Mouse (Mus musculus) embryonic facial prominence, embryonic 15.5 days (tissue): Measurements from ENCODE around the gene Pagr1a. TPM values are rescaled to one million over a fixed set of nuclear protein-coding genes. Genes with fewer than 3 reads are reported as not detected.

Experiments used
- ATAC-seq: fragments of 200-750 bp; cut with Nextera tagmentation; 2 replicates; pipeline ENCODE4 v1.8.0; 2017; ENCODE audit warnings: low read depth, moderate TSS enrichment; ENCODE audit not compliant: insufficient number of reproducible peaks, low FRiP score, low TSS enrichment
- H3K27ac ChIP-seq: fragments of 300-500 bp; sonication (generic); replicated peaks from 2 replicates; pipeline ENCODE4 v1.5.1; 2015; ENCODE audit warnings: mild to moderate bottlenecking, inconsistent platforms
- H3K27me3 ChIP-seq: fragments of 300-500 bp; sonication (generic); 2 replicates; pipeline ENCODE4 v1.6.1; 2015; ENCODE audit warnings: inconsistent platforms
- H3K36me3 ChIP-seq: fragments of 300-500 bp; sonication (generic); 2 replicates; pipeline ENCODE4 v1.6.1; 2015; ENCODE audit warnings: mild to moderate bottlenecking, inconsistent platforms
- H3K4me1 ChIP-seq: fragments of 300-500 bp; sonication (generic); 2 replicates; pipeline ENCODE4 v1.6.1; 2015; ENCODE audit warnings: inconsistent platforms
- H3K4me2 ChIP-seq: fragments of 300-500 bp; sonication (generic); replicated peaks from 2 replicates; pipeline ENCODE4 v1.6.1; 2015; ENCODE audit warnings: mild to moderate bottlenecking, inconsistent platforms
- H3K4me3 ChIP-seq: fragments of 300-500 bp; sonication (generic); replicated peaks from 2 replicates; pipeline ENCODE4 v1.5.1; 2015; ENCODE audit warnings: mild to moderate bottlenecking, inconsistent platforms
- H3K9ac ChIP-seq: fragments of 300-500 bp; sonication (generic); 2 replicates; pipeline ENCODE4 v1.6.1; 2015; ENCODE audit warnings: inconsistent platforms
- H3K9me3 ChIP-seq: fragments of 300-500 bp; sonication (generic); replicated peaks from 2 replicates; pipeline ENCODE4 v1.6.1; 2016; ENCODE audit warnings: inconsistent platforms
- WGBS: fragments of 180-500 bp; shearing (Covaris S2); methylation state at CpG from one replicate; pipeline ENCODE4 v1.1.7; 2015; 5-methylcytosine and 5-hydroxymethylcytosine counted together
- polyA plus RNA-seq: library from polyadenylated mRNA; unstranded; fragments of >200 nt; fragmentation: Nextera tagmentation; extraction: Ambion mirVana; gene quantifications from 2 replicates; pipeline ENCODE4 v1.2.1, GENCODE M21; 2015

Gene Pagr1a
- polyA plus RNA-seq, 1 experiment from 2014 or later: 73.0 TPM

DNA sequence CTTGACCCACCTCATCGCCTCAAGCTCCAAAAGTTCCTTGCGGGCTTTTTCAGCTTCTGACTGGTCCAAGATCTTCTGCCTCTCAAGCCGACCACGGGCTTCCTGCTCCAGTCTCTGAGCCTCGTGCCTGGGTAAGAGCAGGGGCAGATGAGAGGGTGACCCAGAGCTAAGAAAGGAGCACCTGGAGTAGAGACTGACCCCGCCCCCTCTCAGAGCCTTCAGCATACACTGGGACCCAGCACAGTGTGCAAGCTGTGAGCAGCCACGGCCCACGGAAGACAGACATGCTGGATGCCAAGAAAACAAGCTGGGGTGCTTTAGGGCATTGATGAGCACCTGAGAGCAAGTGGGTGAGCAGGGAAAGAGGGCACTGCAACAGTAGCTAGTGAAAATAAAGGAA is 28.3 kb downstream of the Pagr1a start:
- Histone ChIP-seq H3K9me3 (no peaks in the 10 kb centered on the region), H3K4me1 (no peaks in the 10 kb centered on the region), H3K36me3 (no peaks in the 10 kb centered on the region), H3K9ac (no peak overlapping the region), H3K27ac (no peak overlapping the region), H3K27me3 (no peaks in the 10 kb centered on the region), H3K4me2 (no peak overlapping the region), H3K4me3 (no peak overlapping the region)
- ATAC-seq: no peak
- 70% methylated on average over 8 of the region's 8 CpGs for WGBS

- Histone ChIP-seq H3K36me3 (no peaks in the 10 kb centered on the region; the same call in 1 of the 2 replicates), H3K4me2 (no peak overlapping the region), H3K27me3 (no peaks in the 10 kb centered on the region), H3K27ac (no peak overlapping the region), H3K9me3 (no peaks in the 10 kb centered on the region), H3K4me1 (no peaks in the 10 kb centered on the region), H3K4me3 (no peak overlapping the region), H3K9ac (no peak overlapping the region)
- no peak for ATAC-seq
- WGBS: 34% methylated on average over 9 of the region's 9 CpGs
Measured at GRCm38 (mm10) chr7:126986319-126986718, 30.8 kb downstream of the Pagr1a start.

- no peak for ATAC-seq
- H3K4me3 ChIP-seq: no peak overlapping the region
- H3K27me3 ChIP-seq: no peaks in the 10 kb centered on the region
- no peaks in the 10 kb centered on the region for H3K4me1 ChIP-seq
- no peaks in the 10 kb centered on the region for H3K9me3 ChIP-seq
- H3K4me2 ChIP-seq: no peak overlapping the region
- H3K27ac ChIP-seq: no peak overlapping the region
- H3K9ac ChIP-seq: no peak overlapping the region
- WGBS: 65% methylated on average over 10 of the region's 10 CpGs
- H3K36me3 ChIP-seq: peaks cover 12% of the 10 kb centered on the region
Measured at GRCm38 (mm10) chr7:126984667-126985444, 32.3 kb downstream of the Pagr1a start.

DNA sequence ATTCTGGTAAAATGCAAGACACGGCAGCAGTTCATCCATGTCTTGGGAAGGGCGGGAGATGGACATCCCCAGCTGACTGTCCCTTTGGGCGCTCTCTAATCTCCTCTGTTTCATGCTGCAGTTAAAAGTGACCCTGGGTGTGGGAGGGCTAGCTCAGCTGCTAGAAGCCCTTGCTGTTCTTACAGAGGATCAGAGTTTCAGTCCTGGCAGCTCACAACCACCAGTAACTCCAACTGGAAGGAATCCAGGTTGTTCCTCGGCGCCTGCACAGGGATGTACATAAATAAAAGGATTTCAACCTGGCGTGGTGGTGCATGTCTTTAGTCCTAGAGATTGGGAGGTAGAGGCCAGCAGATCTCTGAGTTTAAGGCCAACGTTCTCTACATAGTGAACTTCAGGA is 34.0 kb downstream of the Pagr1a start:
- H3K9ac ChIP-seq: no peak overlapping the region
- peaks cover 30% of the 10 kb centered on the region for H3K36me3 ChIP-seq
- no peak overlapping the region for H3K4me3 ChIP-seq
- ATAC-seq: no peak
- H3K9me3 ChIP-seq: no peaks in the 10 kb centered on the region
- 74% methylated on average over 7 of the region's 7 CpGs for WGBS
- no peak overlapping the region for H3K4me2 ChIP-seq
- H3K27ac ChIP-seq: no peak overlapping the region
- H3K4me1 ChIP-seq: 0 out of 2 replicates have a peak, but pooled peaks cover 5% of the 10 kb centered on the region
- H3K27me3 ChIP-seq: no peaks in the 10 kb centered on the region

GRCm38 (mm10) chr7:126982054-126982453 is 35.1 kb downstream of the Pagr1a start:
- ATAC-seq: no peak

GRCm38 (mm10) chr7:126981601-126982000 is 35.6 kb downstream of the Pagr1a start:
- ATAC-seq: no peak
- no peaks in the 10 kb centered on the region for H3K27me3 ChIP-seq
- H3K4me1 ChIP-seq: peaks cover 15% of the 10 kb centered on the region; the same call in 1 of the 2 replicates
- no peak overlapping the region for H3K4me2 ChIP-seq
- no peaks in the 10 kb centered on the region for H3K9me3 ChIP-seq
- no peak overlapping the region for H3K4me3 ChIP-seq
- no peak overlapping the region for H3K27ac ChIP-seq
- H3K36me3 ChIP-seq: peaks cover 33% of the 10 kb centered on the region
- H3K9ac ChIP-seq: no peak overlapping the region
- WGBS: 88% methylated on average over 2 of the region's 2 CpGs

More at GRCm38 (mm10) chr7:126982054-126982453, 35.1 kb downstream of the Pagr1a start:
- no peaks in the 10 kb centered on the region for H3K27me3 ChIP-seq
- H3K9ac ChIP-seq: no peak overlapping the region
- H3K4me3 ChIP-seq: no peak overlapping the region
- WGBS: 81% methylated on average over 4 of the region's 4 CpGs
- H3K4me2 ChIP-seq: no peak overlapping the region
- no peak overlapping the region for H3K27ac ChIP-seq
- H3K36me3 ChIP-seq: peaks cover 33% of the 10 kb centered on the region
- peaks cover 12% of the 10 kb centered on the region; the same call in 1 of the 2 replicates for H3K4me1 ChIP-seq
- H3K9me3 ChIP-seq: no peaks in the 10 kb centered on the region

GRCm38 (mm10) chr7:126978841-126979240 is 38.3 kb downstream of the Pagr1a start:
- H3K36me3 ChIP-seq: peaks cover 33% of the 10 kb centered on the region
- H3K4me1 ChIP-seq: peaks cover 19% of the 10 kb centered on the region
- H3K4me2 ChIP-seq: no peak overlapping the region
- H3K4me3 ChIP-seq: no peak overlapping the region
- H3K9me3 ChIP-seq: no peaks in the 10 kb centered on the region
- no peak overlapping the region for H3K27ac ChIP-seq
- no peak overlapping the region for H3K9ac ChIP-seq
- WGBS: 93% methylated on average over 6 of the region's 6 CpGs
- ATAC-seq: no peak
- no peaks in the 10 kb centered on the region for H3K27me3 ChIP-seq

DNA sequence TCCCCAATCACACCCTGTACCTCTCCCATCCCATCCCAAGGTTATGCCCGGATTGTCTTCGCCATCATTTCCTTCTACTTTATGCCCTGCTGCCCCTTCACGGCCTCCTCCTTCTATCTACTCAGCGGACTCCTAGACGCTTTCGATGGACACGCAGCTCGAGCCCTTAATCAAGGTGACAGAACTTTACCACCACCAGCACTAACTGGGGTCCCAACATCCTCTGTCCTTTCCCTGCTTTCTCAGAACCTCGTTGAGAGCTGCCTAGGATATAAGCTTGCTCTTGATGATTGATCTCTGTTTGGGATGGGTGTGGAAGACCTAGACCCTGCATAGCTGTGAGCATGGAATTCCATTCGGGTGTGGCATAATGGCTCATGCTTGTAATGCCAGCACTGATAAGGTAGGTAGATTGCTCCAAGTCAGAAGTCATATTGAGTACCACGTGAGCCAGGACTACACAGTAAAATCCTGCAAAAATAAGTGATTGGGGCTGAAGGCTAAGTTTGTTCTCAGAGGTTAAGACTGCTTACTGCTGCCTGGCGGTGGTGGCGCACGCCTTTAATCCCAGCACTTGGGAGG is 40.2 kb downstream of the Pagr1a start:
- Histone ChIP-seq H3K36me3 (peaks cover 33% of the 10 kb centered on the region), H3K9me3 (no peaks in the 10 kb centered on the region), H3K4me1 (peaks cover 19% of the 10 kb centered on the region), H3K4me2 (peak overlapping the region; percentile 78), H3K27me3 (no peaks in the 10 kb centered on the region), H3K27ac (peak overlapping the region; percentile 98; the same call in 1 of the 2 replicates), H3K9ac (peak overlapping the region; percentile 99), H3K4me3 (peak overlapping the region; percentile 99)
- no peak for ATAC-seq
- WGBS: 24% methylated on average over 14 of the region's 14 CpGs

GRCm38 (mm10) chr7:126975950-126976866 is 40.9 kb downstream of the Pagr1a start, which contains the start of gene Cdiptos:
Gene Cdiptos (minus strand): TSS chr7:126976098.
- no peaks in the 10 kb centered on the region for H3K27me3 ChIP-seq
- H3K9me3 ChIP-seq: no peaks in the 10 kb centered on the region
- H3K4me2 ChIP-seq: peak within 1 kb of the TSS; percentile 78
- peaks cover 32% of the 10 kb centered on the region for H3K36me3 ChIP-seq
- peaks cover 19% of the 10 kb centered on the region for H3K4me1 ChIP-seq
- peak; percentile 92 for ATAC-seq
- under 1% methylated on average over 55 of the region's 55 CpGs for WGBS
- H3K27ac ChIP-seq: peak within 1 kb of the TSS; percentile 98
- H3K4me3 ChIP-seq: peak within 1 kb of the TSS; percentile 99
- peak within 1 kb of the TSS; percentile 99 for H3K9ac ChIP-seq

GRCm38 (mm10) chr7:126975893-126975949 is 41.4 kb downstream of the Pagr1a start, which contains the start of gene Cdipt:
Gene Cdipt (plus strand): TSS chr7:126975914.
- Histone ChIP-seq H3K4me3 (peak within 1 kb of the TSS; percentile 99), H3K27me3 (no peaks in the 10 kb centered on the region), H3K9ac (peak within 1 kb of the TSS; percentile 99), H3K9me3 (no peaks in the 10 kb centered on the region), H3K36me3 (peaks cover 28% of the 10 kb centered on the region), H3K4me2 (peak within 1 kb of the TSS; percentile 78), H3K4me1 (peaks cover 19% of the 10 kb centered on the region), H3K27ac (peak within 1 kb of the TSS; percentile 98)
- WGBS: 0% methylated on average over 1 of the region's 1 CpGs
- no peak for ATAC-seq

DNA sequence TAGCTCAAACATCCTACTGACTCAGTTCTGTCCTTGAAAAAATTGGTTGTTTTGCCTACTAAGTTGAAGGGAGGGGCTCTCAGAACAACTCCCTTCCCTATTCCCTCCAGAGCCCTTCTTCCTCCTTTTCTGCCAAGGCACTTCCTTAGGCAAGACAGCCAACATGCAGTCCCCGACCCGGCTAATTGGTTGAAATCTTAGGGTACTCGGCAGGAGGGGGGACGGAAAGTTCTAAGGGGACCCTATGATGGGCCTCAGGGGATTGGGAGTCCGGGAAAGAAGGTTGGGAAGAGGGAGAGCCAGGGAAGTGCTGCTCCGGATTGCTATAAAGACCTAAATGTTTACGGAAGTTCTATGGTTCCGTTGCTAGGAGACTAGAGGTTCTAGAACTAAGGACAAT is 41.7 kb downstream of the Pagr1a start:
- Histone ChIP-seq H3K27ac (peak overlapping the region; percentile 98), H3K4me2 (peak overlapping the region; percentile 78), H3K4me1 (peaks cover 19% of the 10 kb centered on the region), H3K9ac (no peak overlapping the region), H3K36me3 (peaks cover 27% of the 10 kb centered on the region), H3K4me3 (peak overlapping the region; percentile 99), H3K9me3 (no peaks in the 10 kb centered on the region), H3K27me3 (no peaks in the 10 kb centered on the region)
- no peak for ATAC-seq
- 8% methylated on average over 8 of the region's 8 CpGs for WGBS
